Mouse (Mus musculus): ENCODE measurements around the gene Nol3.

The Nol3 gene

DNA sequence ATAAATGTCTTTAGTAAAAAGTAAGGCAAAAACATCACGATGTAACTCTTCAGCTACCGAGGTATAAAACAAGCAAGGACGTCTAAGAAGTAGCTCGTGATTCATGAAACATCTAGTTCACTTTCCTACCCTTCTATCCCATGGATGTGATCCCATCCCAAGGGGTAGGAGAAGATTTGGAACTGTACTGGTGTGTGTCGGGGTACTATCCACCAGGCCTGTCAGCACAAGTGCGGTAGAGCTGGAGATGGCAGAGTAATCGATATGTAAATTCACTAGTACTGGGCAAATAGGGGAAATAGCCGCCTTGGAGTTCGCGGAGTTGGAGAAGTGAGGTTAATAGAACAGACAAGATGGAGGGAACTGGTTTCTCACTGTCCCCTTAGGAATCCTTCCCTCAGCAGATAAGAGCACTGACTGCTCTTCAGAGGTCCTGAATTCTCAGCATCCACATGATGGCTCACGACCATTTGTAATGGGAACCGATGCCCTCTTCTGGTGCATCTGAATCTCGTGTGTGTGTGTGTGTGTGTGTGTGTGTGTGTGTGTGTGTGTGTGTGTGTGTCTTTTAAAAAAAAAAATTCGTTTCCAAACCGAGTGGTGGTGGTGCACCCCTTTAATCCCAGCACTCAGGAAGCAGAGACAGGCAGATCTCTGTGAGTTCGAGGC, 12.6 kb upstream of the Nol3 start:
- peak in 1 of 2 experiments; percentile 11 for DNase-seq

DNA sequence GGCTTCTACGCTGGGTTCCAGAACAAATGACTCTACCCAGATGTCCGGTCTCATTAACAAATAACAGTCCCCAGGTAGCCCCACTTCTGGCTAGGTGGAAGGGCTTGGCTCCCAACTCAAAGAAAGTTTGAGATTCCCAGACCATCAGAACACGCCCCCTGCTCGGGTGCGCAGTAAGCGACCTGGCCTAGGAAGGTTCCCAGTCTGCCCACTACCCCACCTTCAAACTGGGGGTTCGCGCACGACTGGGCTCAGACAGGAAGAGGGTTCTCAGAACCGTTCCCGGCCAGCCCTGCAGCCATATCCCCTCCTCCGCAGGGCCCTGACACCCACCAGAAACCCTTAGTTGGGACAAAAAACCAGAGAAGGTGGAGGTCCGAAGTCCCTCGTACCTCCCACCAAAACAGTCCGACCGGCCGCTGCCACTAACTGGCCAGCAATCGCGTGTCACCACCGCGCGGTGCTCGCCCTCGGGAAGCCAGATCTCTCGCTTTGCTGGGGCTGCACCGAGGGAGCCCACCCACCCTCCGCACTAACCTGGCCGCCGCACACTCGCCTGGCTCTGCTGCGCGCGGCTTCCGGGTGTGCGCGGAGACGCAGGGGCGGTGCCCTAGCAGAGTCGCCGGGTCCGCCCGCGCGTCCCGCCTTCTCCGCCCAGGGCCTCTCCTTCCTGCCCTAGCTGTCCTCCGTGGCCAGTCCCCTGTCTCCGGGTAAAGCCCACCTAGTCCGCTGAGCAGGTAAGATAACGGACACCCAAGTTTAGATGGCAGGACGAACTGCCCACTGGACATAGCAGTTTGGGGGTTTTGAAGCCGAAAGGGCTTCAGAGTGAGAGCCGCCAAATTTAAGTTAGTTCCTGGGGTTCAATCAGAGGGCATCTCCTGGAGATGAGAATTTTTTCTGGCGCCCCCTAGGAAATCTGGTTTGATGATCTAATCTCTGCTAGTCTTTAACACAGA, 11.6 kb upstream of the Nol3 start, which contains the start of the genes Tradd and Fbxl8:
Tradd (minus strand) TSS at position 586 of the 959 bp plus-strand sequence.
Fbxl8 (plus strand) TSS at position 625 of the 959 bp plus-strand sequence.
- peak; percentile 64 to 78 for DNase-seq

DNA sequence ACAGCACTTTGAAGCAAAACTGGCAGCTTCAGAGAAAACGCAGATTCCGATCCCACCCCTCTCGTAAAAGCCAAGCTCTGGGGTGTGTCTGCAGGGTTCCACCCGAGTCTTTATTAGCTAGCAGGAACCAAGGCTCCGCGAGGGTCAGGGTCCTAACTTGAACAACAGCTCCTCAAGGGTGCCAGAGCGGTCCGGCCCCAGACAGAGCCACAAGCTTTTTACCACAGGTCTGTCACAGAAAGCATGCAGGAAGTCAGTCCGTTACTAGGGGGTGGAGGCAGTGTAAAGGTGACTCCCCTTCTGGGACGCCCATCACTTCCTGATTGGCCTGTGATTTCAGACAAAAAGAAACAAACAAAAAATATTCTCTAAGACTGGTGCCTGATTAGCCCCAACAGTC, 10.8 kb upstream of the Nol3 start:
- DNase-seq: no peak

GRCm38 (mm10) chr8:105266775-105267174, 9.2 kb upstream of the Nol3 start:
- DNase-seq: peak in 1 of 2 experiments; percentile 9

GRCm38 (mm10) chr8:105268342-105269074, 7.4 kb upstream of the Nol3 start:
- DNase-seq: peak; percentile 48 to 64

DNA sequence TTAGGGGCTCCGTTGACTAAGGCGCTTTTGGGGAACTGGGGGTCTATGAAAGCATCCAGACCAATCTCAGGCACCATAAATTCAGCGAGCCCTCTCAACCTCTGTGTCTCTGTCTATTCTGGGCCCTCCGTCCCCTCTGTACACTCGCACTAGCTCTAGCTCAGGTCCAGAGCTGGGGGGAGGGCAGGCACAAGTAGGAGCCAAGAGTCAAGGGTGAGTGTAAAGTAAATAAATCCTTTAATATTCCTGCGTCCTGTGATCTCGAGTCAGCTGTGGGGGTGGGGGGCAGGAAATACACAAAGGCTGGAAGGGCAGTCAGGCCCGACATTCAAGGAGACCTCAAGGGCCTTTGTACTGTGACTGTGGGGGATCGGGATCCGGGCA, 6.9 kb upstream of the Nol3 start:
- DNase-seq: peak in 1 of 2 experiments; percentile 13

GRCm38 (mm10) chr8:105269461-105269947, 6.4 kb upstream of the Nol3 start, which contains the start of gene Hsf4:
Gene Hsf4, plus strand, starts transcription at chr8:105269801.
- DNase-seq: peak in 1 of 2 experiments; percentile 47

DNA sequence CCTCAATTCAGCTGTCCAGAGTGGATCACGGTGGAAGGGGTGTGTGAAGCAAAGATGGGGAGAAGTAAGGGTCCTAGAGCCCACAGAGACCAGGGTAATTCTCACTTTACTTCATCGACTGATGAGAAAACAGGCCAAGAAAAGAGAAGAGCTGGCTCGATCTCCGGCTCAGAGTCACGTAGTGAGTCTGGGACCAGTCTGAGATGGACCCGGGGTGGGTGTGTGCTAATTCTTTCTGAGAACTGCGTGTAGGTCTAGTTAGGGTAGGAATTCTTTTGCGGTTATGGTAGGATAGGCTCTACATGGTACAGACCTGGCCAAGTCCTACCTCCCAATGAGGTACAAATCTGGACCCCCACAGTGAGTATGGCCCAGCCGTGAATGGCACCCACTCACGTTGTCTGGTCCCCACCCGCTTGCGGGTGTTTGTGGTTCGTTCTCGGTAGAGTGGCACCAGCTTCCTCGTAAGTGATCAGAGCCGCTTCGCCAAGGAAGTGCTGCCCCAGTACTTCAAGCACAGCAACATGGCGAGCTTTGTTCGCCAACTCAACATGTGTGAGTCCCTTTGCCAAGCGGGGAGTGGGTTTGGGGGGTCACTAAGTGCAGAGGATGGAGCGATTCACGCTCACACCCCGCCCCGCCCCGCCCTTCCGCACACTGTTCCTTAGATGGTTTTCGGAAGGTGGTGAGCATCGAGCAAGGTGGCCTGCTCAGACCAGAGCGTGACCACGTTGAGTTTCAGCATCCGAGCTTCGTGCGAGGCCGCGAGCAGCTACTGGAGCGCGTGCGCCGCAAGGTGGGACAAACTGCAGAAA, 5.6 kb upstream of the Nol3 start:
- peak in 1 of 2 experiments; percentile 14 for DNase-seq

- DNase-seq: no peak
Observed at GRCm38 (mm10) chr8:105270916-105271186, 5.1 kb upstream of the Nol3 start.

GRCm38 (mm10) chr8:105275387-105275786, 553 bp upstream of the Nol3 start:
- DNase-seq: no peak

DNA sequence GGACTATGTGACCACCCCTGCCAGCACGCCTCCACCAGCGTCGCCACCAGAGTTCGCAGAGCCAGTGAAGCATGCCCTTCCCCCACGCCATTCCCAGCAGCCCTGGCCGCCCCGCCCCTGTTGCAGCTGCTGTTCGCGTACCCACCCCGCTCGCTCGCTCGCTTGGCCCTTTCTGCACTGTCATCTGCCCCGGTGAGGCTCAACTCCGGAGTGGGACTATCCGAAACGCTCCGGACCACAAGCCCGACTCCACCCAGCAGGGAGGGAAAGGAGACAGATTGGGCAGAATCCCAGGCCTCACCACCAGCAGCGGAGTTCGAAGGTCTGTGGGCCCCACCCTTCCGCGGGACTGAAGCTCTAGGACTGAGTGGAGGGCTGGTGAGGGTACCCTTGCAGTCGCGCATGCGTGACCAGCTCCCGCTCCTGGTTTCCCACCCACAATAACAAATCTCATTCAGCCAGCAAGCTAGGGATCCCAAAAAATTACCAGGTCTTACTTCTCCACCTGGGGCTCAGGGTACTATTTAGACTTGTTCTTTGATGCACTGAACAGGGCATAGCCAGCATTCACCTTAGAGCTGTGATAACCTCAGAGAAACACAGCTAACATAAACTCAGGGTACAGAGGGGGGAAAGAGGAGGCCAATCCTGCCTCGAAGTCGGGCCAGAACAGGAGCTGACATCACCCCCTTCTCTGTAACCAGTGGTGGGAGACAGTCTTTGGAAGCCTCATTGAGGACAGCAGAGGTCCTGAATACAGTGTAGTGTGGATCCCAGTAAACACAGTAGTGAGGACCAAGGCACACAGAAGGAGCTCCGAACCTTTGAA, 566 bp downstream of the Nol3 start:
- peak in 1 of 2 experiments; percentile 61 for DNase-seq

DNA sequence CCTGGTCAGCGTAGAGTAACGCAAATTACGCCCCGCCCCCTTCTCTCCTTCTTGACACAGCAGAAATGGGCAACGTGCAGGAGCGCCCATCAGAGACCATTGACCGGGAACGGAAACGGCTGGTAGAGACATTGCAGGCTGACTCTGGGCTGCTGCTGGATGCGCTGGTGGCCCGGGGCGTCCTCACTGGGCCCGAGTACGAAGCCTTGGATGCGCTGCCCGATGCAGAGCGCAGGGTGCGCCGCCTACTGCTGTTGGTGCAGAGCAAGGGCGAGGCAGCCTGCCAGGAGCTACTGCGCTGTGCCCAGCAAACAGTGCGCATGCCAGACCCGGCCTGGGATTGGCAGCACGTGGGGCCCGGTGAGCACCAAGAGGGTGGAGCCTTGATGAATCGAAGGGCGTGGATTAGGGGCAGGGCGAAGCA, 3.0 kb downstream of the Nol3 start:
- peak; percentile 94 to 96 for DNase-seq

GRCm38 (mm10) chr8:105280567-105280966, 4.6 kb downstream of the Nol3 start:
- DNase-seq: no peak

DNA sequence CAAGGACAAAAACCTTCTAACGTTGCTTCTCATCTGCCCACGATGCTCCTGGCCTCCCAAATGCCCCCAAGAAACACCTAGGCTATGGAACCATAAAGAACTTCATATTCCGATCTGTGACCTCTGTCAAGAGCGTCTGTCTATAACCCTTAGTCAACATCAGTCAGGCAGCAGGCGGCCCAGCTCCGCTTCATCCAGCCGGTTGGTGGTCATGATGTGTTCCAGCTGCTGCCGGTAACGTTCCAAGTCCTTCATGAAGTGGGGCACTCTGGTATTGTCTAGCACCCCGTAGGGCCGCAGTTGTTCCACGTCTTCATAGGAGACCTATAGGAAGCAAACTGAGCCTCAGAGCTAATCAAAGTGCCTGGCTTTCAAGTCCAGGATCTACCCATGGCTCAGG, 5.9 kb downstream of the Nol3 start:
- peak in 1 of 2 experiments; percentile 14 for DNase-seq

- DNase-seq: no peak
Observed at GRCm38 (mm10) chr8:105282239-105282638, 6.3 kb downstream of the Nol3 start.

GRCm38 (mm10) chr8:105283074-105283473, 7.1 kb downstream of the Nol3 start:
- DNase-seq: peak; percentile 67 to 83

DNA sequence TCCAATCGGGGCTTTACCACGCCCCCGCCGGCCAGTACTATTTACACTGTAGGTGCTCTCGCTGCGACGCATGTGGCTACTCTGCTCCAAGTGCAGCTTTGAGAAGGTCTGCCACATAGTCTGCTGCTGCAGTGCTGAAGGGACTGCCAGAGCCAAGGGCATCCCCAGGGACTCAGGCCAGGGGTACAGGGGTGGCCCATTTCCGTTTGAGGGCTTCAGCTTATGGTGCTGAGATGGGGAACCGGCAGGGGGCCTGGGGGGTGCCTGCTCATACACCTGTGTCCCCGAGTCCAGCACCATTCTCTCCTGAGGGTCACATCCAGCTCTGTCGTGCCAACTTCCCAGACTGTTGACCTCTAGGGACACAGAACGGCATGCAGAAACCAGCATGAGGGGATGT, 9.6 kb downstream of the Nol3 start:
- DNase-seq: peak in 1 of 2 experiments; percentile 30

GRCm38 (mm10) chr8:105286907-105287306, 11.0 kb downstream of the Nol3 start:
- no peak for DNase-seq

DNA sequence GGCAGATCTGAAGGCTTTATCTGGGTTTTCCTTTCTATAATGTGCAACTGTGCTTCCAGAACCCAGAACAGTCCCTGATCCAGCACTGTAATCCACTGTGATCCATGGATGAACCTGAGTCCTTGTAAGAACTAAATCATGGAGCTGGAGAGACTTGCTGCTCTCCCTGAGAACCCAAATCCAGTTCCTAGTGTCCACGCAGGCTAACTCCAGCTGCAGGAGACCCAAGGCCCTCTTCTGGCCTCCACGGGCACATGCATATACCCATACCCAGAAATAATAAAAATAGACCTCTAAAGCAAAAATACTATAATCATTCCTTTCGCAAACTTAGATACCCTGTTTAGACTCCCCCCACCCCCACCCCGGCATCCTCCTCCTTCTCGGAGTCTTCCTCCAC, 12.3 kb downstream of the Nol3 start:
- peak in 1 of 2 experiments; percentile 13 for DNase-seq

GRCm38 (mm10) chr8:105288958-105289732, 13.2 kb downstream of the Nol3 start:
- peak; percentile 98 to 99 for DNase-seq
